ENCODE assay signal across 9 mouse cellular contexts in genomic region chr17:13758586-13758985, GRCm38 (mm10). TPM values are rescaled to one million over a fixed set of nuclear protein-coding genes. Genes with fewer than 3 reads are reported as not detected.
DNase-seq lines count a peak whose midpoint lies in the region; ATAC-seq and TF ChIP-seq lines count a peak whose summit lies in the region.
"Had no signal": no experiment of that assay in that cellular context is flagged by ENCODE, and none has a peak within 500 bp of the region (broad histone marks: within the 10 kb centered on the region; RNA-seq: fewer than 3 reads in every experiment).

No protein-coding gene starts in this region.

- H3K4me3 ChIP-seq in gastrocnemius, adult 2 months = peak overlapping the region; percentile 96; the same call in 1 of the 2 replicates
- peak overlapping the region; percentile 91; the same call in 1 of the 2 replicates for H3K4me3 ChIP-seq in lung, embryonic 14.5 days (ENCODE audit: low read depth, low read length)
- no peak overlapping the region for H3K4me3 ChIP-seq in intestine, embryonic 16.5 days (ENCODE audit: low read length)
- H3K4me3 ChIP-seq in olfactory bulb, adult 2 months (ENCODE audit: insufficient read depth, low read depth, low read length) = 0 out of 2 replicates have a peak overlapping the region, but pooled peaks have one; percentile 21

- H3K9ac ChIP-seq in lung, embryonic 14.5 days = peak overlapping the region; percentile 86
- peak overlapping the region; percentile 89; the same call in 1 of the 2 replicates for H3K9ac ChIP-seq in intestine, embryonic 16.5 days (ENCODE audit: low read depth, low read length)

- intact Hi-C loops in gastrocnemius, adult 2 months (cut with DNase I) = loop anchor here (5.0 kb wide), 1 partner anchor 71 kb away; no protein-coding TSS in a partner anchor
- intact Hi-C loops in left cerebral cortex, postnatal 25 days (cut with DNase I) = no loop called here

- ATAC-seq in lung, embryonic 14.5 days (ENCODE audit: insufficient read depth) = no peak
- no peak for ATAC-seq in intestine, embryonic 16.5 days

- H3K36me3 ChIP-seq in lung, embryonic 14.5 days (ENCODE audit: insufficient read depth) = no peaks in the 10 kb centered on the region
- no peaks in the 10 kb centered on the region for H3K36me3 ChIP-seq in intestine, embryonic 16.5 days (ENCODE audit: control insufficient read depth, insufficient read depth, low read length)

- WGBS in lung, embryonic 14.5 days = 79% methylated on average over 7 of the region's 7 CpGs
- 66% methylated on average over 7 of the region's 7 CpGs for WGBS in intestine, embryonic 16.5 days
- WGBS in olfactory bulb, adult 2 months = 34% methylated on average over 7 of the region's 7 CpGs

- no peak for TF ChIP-seq CTCF in gastrocnemius, adult 2 months (IDR thresholded peaks at IDR 0.05)
- no peak for TF ChIP-seq CTCF in lung, embryonic 14.5 days (IDR thresholded peaks at IDR 0.05; ENCODE audit: low read depth)
- no peak for TF ChIP-seq CTCF in olfactory bulb, adult 2 months (IDR thresholded peaks at IDR 0.05; ENCODE audit: insufficient read depth, low read depth, low read length)

- DNase-seq in gastrocnemius, adult 2 months = no peak
- DNase-seq in gastrocnemius, postnatal 10 days = no peak
- no peak for DNase-seq in lung, embryonic 14.5 days
- no peak for DNase-seq in lung, postnatal 4 days
- no peak for DNase-seq in urinary bladder, postnatal 4 days (ENCODE audit: low spot score in 2 of 2)
- no peak for DNase-seq in left cerebral cortex, postnatal 25 days (ENCODE audit: low spot score in 2 of 2)
- DNase-seq: thymus, postnatal 14 days had no signal

- H3K27me3 ChIP-seq in lung, embryonic 14.5 days (ENCODE audit: insufficient read depth, low read length) = no peaks in the 10 kb centered on the region
- H3K27me3 ChIP-seq in intestine, embryonic 16.5 days (replicated peaks; ENCODE audit: control insufficient read depth, insufficient read depth, low read length) = no peaks in the 10 kb centered on the region

- no peak for TF ChIP-seq POLR2A in olfactory bulb, adult 2 months (IDR thresholded peaks at IDR 0.05; ENCODE audit: insufficient read depth, low read depth, low read length)

- peak overlapping the region; percentile 97 for H3K4me2 ChIP-seq in lung, embryonic 14.5 days
- peak overlapping the region; percentile 98; the same call in 1 of the 2 replicates for H3K4me2 ChIP-seq in intestine, embryonic 16.5 days (ENCODE audit: low read depth, low read length)

- no peak overlapping the region for H3K27ac ChIP-seq in gastrocnemius, adult 2 months
- H3K27ac ChIP-seq in lung, embryonic 14.5 days (ENCODE audit: low read depth) = no peak overlapping the region
- peak overlapping the region; percentile 88; the same call in 1 of the 2 replicates for H3K27ac ChIP-seq in intestine, embryonic 16.5 days (ENCODE audit: low read length)
- peak overlapping the region; percentile 84; the same call in 1 of the 2 replicates for H3K27ac ChIP-seq in olfactory bulb, adult 2 months (ENCODE audit: insufficient read depth, low read depth, low read length)

- peaks cover 4% of the 10 kb centered on the region; the same call in 1 of the 2 replicates for H3K4me1 ChIP-seq in lung, embryonic 14.5 days (ENCODE audit: insufficient read depth)
- H3K4me1 ChIP-seq in intestine, embryonic 16.5 days (ENCODE audit: control insufficient read depth, insufficient read depth, low read length) = peaks cover 8% of the 10 kb centered on the region
- H3K4me1 ChIP-seq in olfactory bulb, adult 2 months (ENCODE audit: control insufficient read depth, insufficient read depth, low read length) = no peaks in the 10 kb centered on the region

- H3K9me3 ChIP-seq in lung, embryonic 14.5 days (ENCODE audit: low read depth, low read length) = no peaks in the 10 kb centered on the region
- no peaks in the 10 kb centered on the region for H3K9me3 ChIP-seq in intestine, embryonic 16.5 days (ENCODE audit: control insufficient read depth, low read length)

RNA-seq across cellular contexts. Expression of gene Afdn, which starts 1.8 kb away (rescaled TPM):
- total RNA-seq in gastrocnemius, adult 2 months (2021) = 10 to 100 TPM; 33.3 to 45.6 TPM
- 10 to 100 TPM; 79.9 to 99.8 TPM for total RNA-seq in gastrocnemius, postnatal 10 days (2021)
- 138 TPM in 2 replicates for polyA plus RNA-seq in lung, embryonic 14.5 days (2014; fragmentation: Nextera tagmentation; extraction: Ambion mirVana)
- polyA plus RNA-seq in intestine, embryonic 16.5 days (2015; fragmentation: Nextera tagmentation; extraction: Ambion mirVana) = 29.3 and 39.5 TPM in 2 replicates
- polyA plus RNA-seq in olfactory bulb, adult 2 months (2012; ENCODE audit: insufficient read depth, insufficient read length, low replicate concordance, missing spikeins) = not detected in 2 replicates
- total RNA-seq in left cerebral cortex, postnatal 25 days (2021) = 100 to 1,000 TPM; 117 TPM

RNA-seq across cellular contexts. Expression of gene Tcte2, which starts 3.0 kb away (rescaled TPM):
- total RNA-seq in gastrocnemius, adult 2 months (2021) = 1 to 10 TPM; 1.7 TPM
- total RNA-seq in gastrocnemius, postnatal 10 days (2021) = 1 to 10 TPM; 1.6 to 2.3 TPM
- 5.1 and 5.8 TPM in 2 replicates for polyA plus RNA-seq in lung, embryonic 14.5 days (2014; fragmentation: Nextera tagmentation; extraction: Ambion mirVana)
- polyA plus RNA-seq in intestine, embryonic 16.5 days (2015; fragmentation: Nextera tagmentation; extraction: Ambion mirVana) = 4.0 and 4.1 TPM in 2 replicates
- polyA plus RNA-seq in olfactory bulb, adult 2 months (2012; ENCODE audit: insufficient read depth, insufficient read length, low replicate concordance, missing spikeins) = not detected in 2 replicates
- 10 to 100 TPM; 22.8 to 23.2 TPM for total RNA-seq in left cerebral cortex, postnatal 25 days (2021)

Comparison
In these comparisons a context has a peak if more than half of its experiments do, and no peak if none do; other contexts are left out.
1. H3K27ac ChIP-seq: peak in intestine, embryonic 16.5 days (single experiment) and olfactory bulb, adult 2 months (single experiment); none in gastrocnemius, adult 2 months (single experiment) and lung, embryonic 14.5 days (single experiment).
2. RNA of gene Tcte2, which starts 3.0 kb away (total RNA-seq): 22.8 to 23.2 TPM in left cerebral cortex, postnatal 25 days; 1.6 to 2.3 TPM in gastrocnemius, postnatal 10 days and 1.7 TPM in gastrocnemius, adult 2 months; every median in the first group is over 4 times any median in the second.